Mouse (Mus musculus): Measurements from ENCODE around the gene Twist2. TPM values are rescaled to one million over a fixed set of nuclear protein-coding genes. Genes with fewer than 3 reads are reported as not detected.

The Twist2 gene
- 5.2 and 6.5 TPM in 2 replicates for polyA plus RNA-seq (2014; fragmentation: Nextera tagmentation; extraction: Ambion mirVana)

GRCm38 (mm10) chr1:91800967-91801843 lies at the start of gene Twist2:
TSS of gene Twist2 (plus strand) at chr1:91801461.
- ATAC-seq (replicated peaks; ENCODE audit: insufficient number of reproducible peaks, low FRiP score, low TSS enrichment): no peak; the same call in 1 of the 2 replicates
- peak within 1 kb of the TSS; percentile 59 for H3K4me3 ChIP-seq (ENCODE audit: low read depth, low read length)
- H3K27ac ChIP-seq (ENCODE audit: low read depth, low read length): peak within 1 kb of the TSS; percentile 54
- no peaks in the 10 kb centered on the region for H3K9me3 ChIP-seq (replicated peaks; ENCODE audit: control insufficient read depth, low read length)
- peak within 1 kb of the TSS; percentile 98 for H3K4me2 ChIP-seq
- H3K4me1 ChIP-seq (ENCODE audit: control insufficient read depth, insufficient read depth, low read length): peaks cover 11% of the 10 kb centered on the region; the same call in 1 of the 2 replicates
- peak within 1 kb of the TSS; percentile 63 for H3K9ac ChIP-seq (ENCODE audit: low read depth, low read length)
- H3K36me3 ChIP-seq (ENCODE audit: control insufficient read depth, insufficient read depth, low read length): no peaks in the 10 kb centered on the region
- peaks cover 44% of the 10 kb centered on the region for H3K27me3 ChIP-seq (ENCODE audit: control insufficient read depth, insufficient read depth, low read length)
- WGBS (ENCODE audit: insufficient replicate concordance): under 1% methylated on average over 71 of the region's 77 CpGs

GRCm38 (mm10) chr1:91752931-91753330 lies 48.3 kb upstream of the Twist2 start:
- no peak for ATAC-seq (replicated peaks; ENCODE audit: insufficient number of reproducible peaks, low FRiP score, low TSS enrichment)
- 82% methylated on average over 9 of the region's 9 CpGs for WGBS (ENCODE audit: insufficient replicate concordance)
- no peak overlapping the region for H3K4me3 ChIP-seq (ENCODE audit: low read depth, low read length)
- H3K4me2 ChIP-seq: no peak overlapping the region
- no peak overlapping the region for H3K9ac ChIP-seq (ENCODE audit: low read depth, low read length)
- no peaks in the 10 kb centered on the region for H3K36me3 ChIP-seq (ENCODE audit: control insufficient read depth, insufficient read depth, low read length)
- 0 out of 2 replicates have a peak, but pooled peaks cover 2% of the 10 kb centered on the region for H3K4me1 ChIP-seq (ENCODE audit: control insufficient read depth, insufficient read depth, low read length)
- no peak overlapping the region for H3K27ac ChIP-seq (ENCODE audit: low read depth, low read length)
- H3K27me3 ChIP-seq (ENCODE audit: control insufficient read depth, insufficient read depth, low read length): no peaks in the 10 kb centered on the region
- no peaks in the 10 kb centered on the region for H3K9me3 ChIP-seq (replicated peaks; ENCODE audit: control insufficient read depth, low read length)

DNA sequence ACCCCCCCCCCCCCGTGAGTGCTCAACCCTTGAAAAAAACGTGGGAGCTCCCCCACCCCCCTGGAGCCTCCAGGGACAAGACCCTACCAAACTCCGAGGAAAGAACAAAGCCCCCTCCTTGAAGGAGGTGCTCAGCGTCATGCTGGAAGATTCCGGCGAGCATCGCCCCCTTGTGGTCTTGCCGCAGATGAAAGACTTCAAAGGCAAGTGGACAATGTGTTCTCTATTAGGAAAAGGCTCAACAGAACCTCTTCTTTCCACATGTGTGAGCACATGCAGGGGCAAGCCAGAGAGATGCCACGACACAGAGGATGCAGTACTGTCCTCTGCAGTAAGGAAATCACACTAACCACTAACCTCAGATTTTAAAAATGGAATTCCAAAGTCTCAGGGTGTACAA lies 46.2 kb upstream of the Twist2 start:
- no peaks in the 10 kb centered on the region for H3K27me3 ChIP-seq (ENCODE audit: control insufficient read depth, insufficient read depth, low read length)
- H3K9me3 ChIP-seq (replicated peaks; ENCODE audit: control insufficient read depth, low read length): no peaks in the 10 kb centered on the region
- no peaks in the 10 kb centered on the region for H3K36me3 ChIP-seq (ENCODE audit: control insufficient read depth, insufficient read depth, low read length)
- under 1% methylated on average over 9 of the region's 9 CpGs for WGBS (ENCODE audit: insufficient replicate concordance)
- H3K4me1 ChIP-seq (ENCODE audit: control insufficient read depth, insufficient read depth, low read length): 0 out of 2 replicates have a peak, but pooled peaks cover 2% of the 10 kb centered on the region
- H3K27ac ChIP-seq (ENCODE audit: low read depth, low read length): no peak overlapping the region
- no peak overlapping the region for H3K4me3 ChIP-seq (ENCODE audit: low read depth, low read length)
- ATAC-seq (replicated peaks; ENCODE audit: insufficient number of reproducible peaks, low FRiP score, low TSS enrichment): no peak
- H3K9ac ChIP-seq (ENCODE audit: low read depth, low read length): no peak overlapping the region
- H3K4me2 ChIP-seq: peak overlapping the region; percentile 47

GRCm38 (mm10) chr1:91757292-91757691 lies 44.0 kb upstream of the Twist2 start:
- peaks cover 7% of the 10 kb centered on the region; the same call in 1 of the 2 replicates for H3K4me1 ChIP-seq (ENCODE audit: control insufficient read depth, insufficient read depth, low read length)
- ATAC-seq (replicated peaks; ENCODE audit: insufficient number of reproducible peaks, low FRiP score, low TSS enrichment): no peak
- no peak overlapping the region for H3K4me3 ChIP-seq (ENCODE audit: low read depth, low read length)
- H3K4me2 ChIP-seq: peak overlapping the region; percentile 41
- no peaks in the 10 kb centered on the region for H3K27me3 ChIP-seq (ENCODE audit: control insufficient read depth, insufficient read depth, low read length)
- no peak overlapping the region for H3K27ac ChIP-seq (ENCODE audit: low read depth, low read length)
- H3K9me3 ChIP-seq (replicated peaks; ENCODE audit: control insufficient read depth, low read length): no peaks in the 10 kb centered on the region
- WGBS (ENCODE audit: insufficient replicate concordance): 51% methylated on average over 16 of the region's 16 CpGs
- no peaks in the 10 kb centered on the region for H3K36me3 ChIP-seq (ENCODE audit: control insufficient read depth, insufficient read depth, low read length)
- peak overlapping the region; percentile 34; the same call in 1 of the 2 replicates for H3K9ac ChIP-seq (ENCODE audit: low read depth, low read length)

- Histone ChIP-seq H3K27ac (ENCODE audit: low read depth, low read length) (no peak overlapping the region), H3K4me3 (ENCODE audit: low read depth, low read length) (no peak overlapping the region), H3K9ac (ENCODE audit: low read depth, low read length) (no peak overlapping the region), H3K4me2 (no peak overlapping the region), H3K36me3 (ENCODE audit: control insufficient read depth, insufficient read depth, low read length) (no peaks in the 10 kb centered on the region), H3K27me3 (ENCODE audit: control insufficient read depth, insufficient read depth, low read length) (no peaks in the 10 kb centered on the region), H3K9me3 (replicated peaks; ENCODE audit: control insufficient read depth, low read length) (no peaks in the 10 kb centered on the region), H3K4me1 (ENCODE audit: control insufficient read depth, insufficient read depth, low read length) (peaks cover 7% of the 10 kb centered on the region; the same call in 1 of the 2 replicates)
- 44% methylated on average over 2 of the region's 2 CpGs for WGBS (ENCODE audit: insufficient replicate concordance)
- ATAC-seq (replicated peaks; ENCODE audit: insufficient number of reproducible peaks, low FRiP score, low TSS enrichment): no peak
Measured at GRCm38 (mm10) chr1:91758143-91758542, 43.1 kb upstream of the Twist2 start.

DNA sequence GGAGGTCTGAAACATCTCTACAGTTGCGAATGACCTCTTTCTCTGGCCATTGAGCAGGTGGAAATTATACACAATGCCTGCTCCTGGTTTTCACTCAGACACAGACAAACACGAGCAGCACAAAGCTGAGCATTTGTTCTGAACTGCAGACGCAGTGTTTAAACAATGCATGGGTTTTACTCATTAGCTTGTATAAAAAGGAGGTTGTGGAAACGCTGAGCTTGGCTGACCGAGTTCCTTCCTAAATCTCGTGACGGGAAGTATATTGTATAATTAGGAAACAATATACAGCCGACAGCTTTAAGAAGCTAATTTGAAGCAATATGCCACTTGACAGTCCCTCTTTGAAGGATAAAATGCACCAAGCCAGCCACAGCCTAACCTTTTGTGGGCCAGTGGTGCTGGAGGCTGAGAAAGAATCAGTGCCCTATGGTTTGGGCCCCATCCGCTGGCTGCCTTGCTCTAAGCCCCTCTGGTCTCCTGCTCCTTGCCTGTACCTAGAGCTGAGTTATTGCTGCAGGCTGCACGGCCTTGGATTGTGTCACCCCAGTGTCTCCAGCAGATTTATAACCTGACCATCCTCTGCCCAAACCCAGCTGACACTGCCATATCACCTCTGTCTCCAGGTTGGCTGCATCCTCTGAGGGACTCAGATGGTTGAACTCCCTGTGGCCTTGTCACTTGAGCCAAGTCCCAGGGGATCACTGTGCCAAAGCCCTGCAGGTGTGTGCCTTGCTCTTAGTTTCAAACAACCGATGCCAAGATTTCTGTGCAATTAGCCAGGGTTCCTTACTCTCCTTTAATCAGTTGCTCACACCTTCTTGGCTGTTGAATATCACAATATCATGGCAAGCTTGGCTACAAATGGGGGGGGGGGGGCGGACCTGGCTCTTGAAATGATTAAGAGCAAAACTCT lies 42.4 kb upstream of the Twist2 start:
- Histone ChIP-seq H3K4me2 (no peak overlapping the region), H3K9me3 (replicated peaks; ENCODE audit: control insufficient read depth, low read length) (no peaks in the 10 kb centered on the region), H3K36me3 (ENCODE audit: control insufficient read depth, insufficient read depth, low read length) (no peaks in the 10 kb centered on the region), H3K4me3 (ENCODE audit: low read depth, low read length) (no peak overlapping the region), H3K4me1 (ENCODE audit: control insufficient read depth, insufficient read depth, low read length) (peaks cover 7% of the 10 kb centered on the region; the same call in 1 of the 2 replicates), H3K9ac (ENCODE audit: low read depth, low read length) (no peak overlapping the region), H3K27me3 (ENCODE audit: control insufficient read depth, insufficient read depth, low read length) (no peaks in the 10 kb centered on the region), H3K27ac (ENCODE audit: low read depth, low read length) (no peak overlapping the region)
- no peak for ATAC-seq (replicated peaks; ENCODE audit: insufficient number of reproducible peaks, low FRiP score, low TSS enrichment)
- 55% methylated on average over 12 of the region's 12 CpGs for WGBS (ENCODE audit: insufficient replicate concordance)

DNA sequence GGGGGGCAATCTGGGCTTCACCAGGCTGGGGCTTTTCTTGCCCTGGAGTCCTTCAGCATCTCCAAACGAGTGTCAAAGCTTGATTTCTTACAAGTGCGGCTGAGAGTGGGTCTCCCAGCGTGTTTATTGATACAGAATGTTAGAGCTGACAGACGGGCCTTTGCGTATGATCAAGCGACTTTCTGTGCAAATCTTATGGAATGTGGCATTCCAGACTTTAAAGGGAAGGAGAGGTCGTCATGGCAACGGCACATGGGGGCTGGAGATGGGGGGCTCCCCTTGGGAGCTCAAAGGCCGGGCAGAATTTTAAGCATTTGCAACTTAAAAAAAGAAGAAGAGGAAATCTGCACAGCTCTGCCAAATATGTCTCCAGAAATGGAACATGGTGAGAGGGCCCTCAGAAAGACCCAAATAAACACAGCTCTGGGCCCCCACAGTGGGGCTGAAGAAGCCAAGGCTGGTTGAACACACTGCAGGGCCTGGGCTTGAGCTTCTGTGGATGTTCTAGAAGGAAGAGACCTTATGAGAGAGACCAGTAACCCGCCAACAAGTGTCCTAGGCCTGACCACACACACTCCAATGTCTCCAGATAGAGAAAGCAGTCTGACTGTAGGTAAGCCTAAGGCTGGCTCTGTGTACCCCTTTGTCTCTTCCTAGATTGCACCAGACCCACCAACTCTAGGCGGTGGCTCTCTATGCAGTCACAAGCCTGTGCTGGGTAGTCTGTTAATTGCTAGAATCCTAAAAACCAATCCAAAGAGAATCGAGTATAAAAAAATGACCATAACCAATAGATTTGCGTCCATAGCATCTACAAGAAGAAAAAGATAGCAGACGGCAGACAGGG lies 40.9 kb upstream of the Twist2 start:
- no peaks in the 10 kb centered on the region for H3K27me3 ChIP-seq (ENCODE audit: control insufficient read depth, insufficient read depth, low read length)
- peak overlapping the region; percentile 35; the same call in 1 of the 2 replicates for H3K27ac ChIP-seq (ENCODE audit: low read depth, low read length)
- H3K36me3 ChIP-seq (ENCODE audit: control insufficient read depth, insufficient read depth, low read length): no peaks in the 10 kb centered on the region
- H3K4me3 ChIP-seq (ENCODE audit: low read depth, low read length): no peak overlapping the region
- no peaks in the 10 kb centered on the region for H3K9me3 ChIP-seq (replicated peaks; ENCODE audit: control insufficient read depth, low read length)
- H3K4me2 ChIP-seq: no peak overlapping the region
- no peak for ATAC-seq (replicated peaks; ENCODE audit: insufficient number of reproducible peaks, low FRiP score, low TSS enrichment)
- WGBS (ENCODE audit: insufficient replicate concordance): 52% methylated on average over 14 of the region's 14 CpGs
- H3K9ac ChIP-seq (ENCODE audit: low read depth, low read length): no peak overlapping the region
- peaks cover 7% of the 10 kb centered on the region; the same call in 1 of the 2 replicates for H3K4me1 ChIP-seq (ENCODE audit: control insufficient read depth, insufficient read depth, low read length)
